Mouse (Mus musculus) liver, embryonic 14.5 days (tissue): Measurements from ENCODE around the gene Mfsd4a.

Experiments used
- CTCF ChIP-seq: IDR thresholded peaks from 2 replicates; pipeline ENCODE4 v1.5.1; 2016; ENCODE audit warnings: antibody characterized with exemption, low read depth, control low read depth
- EP300 ChIP-seq: IDR thresholded peaks from 2 replicates; pipeline ENCODE4 v1.6.1; 2016; ENCODE audit warnings: antibody characterized with exemption, low read depth

- no peak for TF ChIP-seq EP300
- no peak for TF ChIP-seq CTCF
These were observed 31.9 kb upstream of the Mfsd4a start for GRCm38 (mm10) chr1:132099775-132100174.
